Mouse (Mus musculus) MEL (cell line): ENCODE data around the gene Metrn.

Source experiments
- CTCF ChIP-seq, 3 experiments: IDR thresholded peaks in 2 of 3; conservative IDR thresholded peaks in 1 of 3; 2 replicates each; pipeline ENCODE4 v1.5.1; 2011 to 2012; ENCODE audit warnings: low read length in 3 of 3, low read depth in 2 of 3, mild to moderate bottlenecking in 2 of 3, improper control_type of control experiment in 1 of 3, inconsistent platforms in 1 of 3, mixed read lengths in 1 of 3, moderate library complexity in 1 of 3; ENCODE audit not compliant: control insufficient read depth in 1 of 3, insufficient read depth in 1 of 3, poor library complexity in 1 of 3, severe bottlenecking in 1 of 3
- ELF1 ChIP-seq: IDR thresholded peaks from 2 replicates; pipeline ENCODE4 v1.6.1; 2014; ENCODE audit warnings: low read depth, mild to moderate bottlenecking, inconsistent platforms, low read length, improper control_type of control experiment, moderate library complexity
- JUND ChIP-seq: IDR thresholded peaks from 2 replicates; pipeline ENCODE4 v1.6.1; 2011; ENCODE audit warnings: low read depth, mild to moderate bottlenecking, improper control_type of control experiment, low read length
- KAT2A ChIP-seq: conservative IDR thresholded peaks from 2 replicates; pipeline ENCODE4 v1.6.1; 2012; ENCODE audit warnings: low read depth, low read length, improper control_type of control experiment, inconsistent platforms
- NELFE ChIP-seq: IDR thresholded peaks from 2 replicates; pipeline ENCODE4 v1.6.1; 2011; ENCODE audit warnings: low read depth, low read length, improper control_type of control experiment
- POLR2A ChIP-seq, 2 experiments: IDR thresholded peaks; 2 replicates each; pipeline ENCODE4 v1.6.1; 2011 to 2012; ENCODE audit warnings: low read length in 2 of 2, mild to moderate bottlenecking in 2 of 2, control low read depth in 1 of 2, improper control_type of control experiment in 1 of 2, low read depth in 1 of 2, moderate library complexity in 1 of 2; ENCODE audit not compliant: control insufficient read depth in 1 of 2, insufficient read depth in 1 of 2, poor library complexity in 1 of 2
- POLR2AphosphoS5 ChIP-seq: IDR thresholded peaks from 2 replicates; pipeline ENCODE4 v1.6.1; 2012; ENCODE audit warnings: low read depth, borderline replicate concordance, mild to moderate bottlenecking, inconsistent platforms, low read length, moderate library complexity, mixed read lengths
- SMC3 ChIP-seq: IDR thresholded peaks from 2 replicates; pipeline ENCODE4 v1.6.1; 2011; ENCODE audit warnings: low read depth, low read length, improper control_type of control experiment

GRCm38 (mm10) chr17:25813471-25813870, 16.5 kb upstream of the Metrn start:
- TF ChIP-seq SMC3, result no peak
- 0 out of 6 replicates have a peak, but pooled peaks of 1 of the 3 experiments have one; percentile 12 for TF ChIP-seq CTCF (IDR thresholded peaks at IDR 0.05 in 2 of 3, conservative IDR thresholded peaks at IDR 0.05 in 1 of 3; ENCODE audit: control insufficient read depth in 1 of 3, insufficient read depth in 1 of 3, low read depth in 2 of 3, low read length in 3 of 3, poor library complexity in 1 of 3, severe bottlenecking in 1 of 3)
- TF ChIP-seq JUND, result no peak
- TF ChIP-seq NELFE, result no peak
- no peak for TF ChIP-seq POLR2AphosphoS5
- no peak for TF ChIP-seq POLR2A (IDR thresholded peaks at IDR 0.05; ENCODE audit: control insufficient read depth in 1 of 2, insufficient read depth in 1 of 2, low read depth in 1 of 2, low read length in 2 of 2, poor library complexity in 1 of 2)
- TF ChIP-seq KAT2A, result no peak
- TF ChIP-seq ELF1, result no peak
